Comparison of ENCODE assay signal across 8 mouse cellular contexts in the genomic region with DNA sequence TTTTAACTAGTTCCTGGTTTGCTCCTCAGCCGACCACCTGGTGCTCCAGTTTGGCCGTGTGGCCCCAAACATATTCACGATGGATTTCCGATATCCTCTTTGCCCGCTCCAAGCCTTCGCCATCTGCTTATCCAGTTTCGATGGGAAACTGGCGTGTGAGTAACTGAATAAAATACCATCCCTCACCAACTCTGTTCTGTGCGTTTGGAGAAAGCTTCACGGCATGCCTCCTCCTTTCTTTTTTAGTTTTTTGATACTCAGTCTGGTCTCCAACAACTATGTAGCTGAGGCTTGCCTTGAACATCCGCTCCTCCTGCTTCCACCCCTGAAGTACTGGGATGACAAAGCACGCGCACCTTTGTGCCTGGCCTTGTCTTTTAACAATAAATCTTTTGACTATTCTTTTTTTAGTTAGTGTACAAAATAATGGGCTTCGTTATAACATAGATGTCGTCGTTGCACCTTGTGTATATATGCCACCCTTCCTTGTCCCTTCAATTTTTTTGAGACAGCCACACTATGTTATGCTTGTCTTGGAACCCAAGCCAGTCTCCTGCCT. TPM values are rescaled to one million over a fixed set of nuclear protein-coding genes. Genes with fewer than 3 reads are reported as not detected.
DNase-seq lines count a peak whose midpoint lies in the region; ATAC-seq and TF ChIP-seq lines count a peak whose summit lies in the region.

No protein-coding gene starts in this region.

- ATAC-seq in heart, embryonic 11.5 days (replicated peaks; ENCODE audit: insufficient number of reproducible peaks, low FRiP score, low TSS enrichment) = no peak
- no peak for ATAC-seq in forebrain, embryonic 14.5 days
- no peak for ATAC-seq in liver, embryonic 15.5 days (ENCODE audit: insufficient read depth)

- H3K4me2 ChIP-seq in heart, embryonic 11.5 days = peak overlapping the region; percentile 64
- peak overlapping the region; percentile 49 for H3K4me2 ChIP-seq in forebrain, embryonic 14.5 days (ENCODE audit: low read length)
- peak overlapping the region; percentile 77 for H3K4me2 ChIP-seq in liver, embryonic 15.5 days

- peak overlapping the region; percentile 57 for H3K4me3 ChIP-seq in heart, embryonic 11.5 days (ENCODE audit: low read depth, low read length)
- H3K4me3 ChIP-seq in E14TG2a.4 (replicated peaks; ENCODE audit: low read length) = peak overlapping the region; percentile 79
- H3K4me3 ChIP-seq in forebrain, embryonic 14.5 days (ENCODE audit: low read depth, low read length) = peak overlapping the region; percentile 43
- H3K4me3 ChIP-seq in liver, embryonic 15.5 days (replicated peaks) = peak overlapping the region; percentile 88

- peak overlapping the region; percentile 80 for H3K9ac ChIP-seq in heart, embryonic 11.5 days (ENCODE audit: low read depth, low read length)
- H3K9ac ChIP-seq in forebrain, embryonic 14.5 days (ENCODE audit: low read length) = peak overlapping the region; percentile 66
- H3K9ac ChIP-seq in liver, embryonic 15.5 days = peak overlapping the region; percentile 99

- no peaks in the 10 kb centered on the region for H3K27me3 ChIP-seq in heart, embryonic 11.5 days (ENCODE audit: control insufficient read depth, insufficient read depth, low read length)
- no peaks in the 10 kb centered on the region for H3K27me3 ChIP-seq in E14TG2a.4 (ENCODE audit: insufficient read depth, low read length)
- H3K27me3 ChIP-seq in forebrain, embryonic 14.5 days (replicated peaks; ENCODE audit: control insufficient read depth, insufficient read depth, low read length) = no peaks in the 10 kb centered on the region
- no peaks in the 10 kb centered on the region for H3K27me3 ChIP-seq in liver, embryonic 15.5 days

- TF ChIP-seq CTCF in E14TG2a.4 (conservative IDR thresholded peaks at IDR 0.05; ENCODE audit: low read length) = no peak

- WGBS in heart, embryonic 11.5 days (ENCODE audit: insufficient replicate concordance) = 53% methylated on average over 16 of the region's 16 CpGs
- WGBS in forebrain, embryonic 14.5 days = 54% methylated on average over 16 of the region's 16 CpGs
- 48% methylated on average over 16 of the region's 16 CpGs for WGBS in liver, embryonic 15.5 days (ENCODE audit: insufficient replicate concordance)

- no peak for DNase-seq in heart, adult 9 months (ENCODE audit: low spot score in 2 of 2)
- no peak for DNase-seq in forebrain, embryonic 14.5 days (ENCODE audit: low spot score)
- no peak for DNase-seq in MN1 (ENCODE audit: low spot score)
- DNase-seq in embryo, embryonic 10.5 days (ENCODE audit: low spot score) = no peak
- DNase-seq in urinary bladder, adult 18-20 months (ENCODE audit: low spot score in 2 of 2) = no peak

- no peaks in the 10 kb centered on the region for H3K9me3 ChIP-seq in heart, embryonic 11.5 days (replicated peaks; ENCODE audit: control insufficient read depth, low read length)
- no peaks in the 10 kb centered on the region for H3K9me3 ChIP-seq in E14TG2a.4 (ENCODE audit: low read length)
- H3K9me3 ChIP-seq in forebrain, embryonic 14.5 days (replicated peaks; ENCODE audit: control insufficient read depth, low read length) = no peaks in the 10 kb centered on the region
- no peaks in the 10 kb centered on the region for H3K9me3 ChIP-seq in liver, embryonic 15.5 days (replicated peaks)

- H3K27ac ChIP-seq in heart, embryonic 11.5 days (ENCODE audit: low read depth, low read length) = no peak overlapping the region
- no peak overlapping the region for H3K27ac ChIP-seq in forebrain, embryonic 14.5 days (ENCODE audit: low read depth, low read length)
- peak overlapping the region; percentile 100 for H3K27ac ChIP-seq in liver, embryonic 15.5 days (replicated peaks)

- H3K36me3 ChIP-seq in heart, embryonic 11.5 days (ENCODE audit: control insufficient read depth, insufficient read depth, low read length) = no peaks in the 10 kb centered on the region
- H3K36me3 ChIP-seq in E14TG2a.4 (ENCODE audit: insufficient read depth, low read length) = peaks cover 29% of the 10 kb centered on the region
- H3K36me3 ChIP-seq in forebrain, embryonic 14.5 days (ENCODE audit: control insufficient read depth, insufficient read depth, low read length) = no peaks in the 10 kb centered on the region
- peaks cover 45% of the 10 kb centered on the region for H3K36me3 ChIP-seq in liver, embryonic 15.5 days (replicated peaks)

- H3K4me1 ChIP-seq in heart, embryonic 11.5 days (ENCODE audit: control insufficient read depth, insufficient read depth, low read length) = peaks cover 14% of the 10 kb centered on the region
- H3K4me1 ChIP-seq in E14TG2a.4 (replicated peaks; ENCODE audit: low read depth, low read length) = peaks cover 75% of the 10 kb centered on the region
- peaks cover 6% of the 10 kb centered on the region for H3K4me1 ChIP-seq in forebrain, embryonic 14.5 days (ENCODE audit: control insufficient read depth, insufficient read depth, low read length)
- H3K4me1 ChIP-seq in liver, embryonic 15.5 days (replicated peaks) = peaks cover 63% of the 10 kb centered on the region

RNA-seq across cellular contexts. Expression of a gene that starts 3.8 kb away (rescaled TPM):
- polyA plus RNA-seq in heart, embryonic 11.5 days (2014; fragmentation: Nextera tagmentation; extraction: Ambion mirVana) = 28.5 and 28.8 TPM in 2 replicates
- 13.1 and 19.3 TPM in 2 replicates for polyA plus RNA-seq in forebrain, embryonic 14.5 days (2014; fragmentation: Nextera tagmentation; extraction: Ambion mirVana)
- 280 and 325 TPM in 2 replicates for polyA plus RNA-seq in liver, embryonic 15.5 days (2015; fragmentation: Nextera tagmentation; extraction: Ambion mirVana)

RNA-seq across cellular contexts. Expression of a gene that starts 3.9 kb away (rescaled TPM):
- polyA plus RNA-seq in heart, embryonic 11.5 days (2014; fragmentation: Nextera tagmentation; extraction: Ambion mirVana) = 1.1 TPM in 2 replicates
- polyA plus RNA-seq in forebrain, embryonic 14.5 days (2014; fragmentation: Nextera tagmentation; extraction: Ambion mirVana) = 0.76 and 1.2 TPM in 2 replicates
- 0.66 and 0.75 TPM in 2 replicates for polyA plus RNA-seq in liver, embryonic 15.5 days (2015; fragmentation: Nextera tagmentation; extraction: Ambion mirVana)

RNA-seq across cellular contexts. Expression of a gene that starts 12.1 kb away (rescaled TPM):
- 165 and 186 TPM in 2 replicates for polyA plus RNA-seq in heart, embryonic 11.5 days (2014; fragmentation: Nextera tagmentation; extraction: Ambion mirVana)
- polyA plus RNA-seq in forebrain, embryonic 14.5 days (2014; fragmentation: Nextera tagmentation; extraction: Ambion mirVana) = 69.0 and 96.5 TPM in 2 replicates
- polyA plus RNA-seq in liver, embryonic 15.5 days (2015; fragmentation: Nextera tagmentation; extraction: Ambion mirVana) = 118 and 131 TPM in 2 replicates

RNA-seq across cellular contexts. Expression of a gene that starts 32.4 kb away (rescaled TPM):
- 0.31 and 1.5 TPM in 2 replicates for polyA plus RNA-seq in heart, embryonic 11.5 days (2014; fragmentation: Nextera tagmentation; extraction: Ambion mirVana)
- polyA plus RNA-seq in forebrain, embryonic 14.5 days (2014; fragmentation: Nextera tagmentation; extraction: Ambion mirVana) = 0.17 and 0.22 TPM in 2 replicates
- 1.9 and 2.2 TPM in 2 replicates for polyA plus RNA-seq in liver, embryonic 15.5 days (2015; fragmentation: Nextera tagmentation; extraction: Ambion mirVana)

RNA-seq across cellular contexts. Expression of a gene that starts 33.7 kb away (rescaled TPM):
- polyA plus RNA-seq in heart, embryonic 11.5 days (2014; fragmentation: Nextera tagmentation; extraction: Ambion mirVana) = 4.6 and 4.9 TPM in 2 replicates
- 1.4 and 1.6 TPM in 2 replicates for polyA plus RNA-seq in forebrain, embryonic 14.5 days (2014; fragmentation: Nextera tagmentation; extraction: Ambion mirVana)
- 2.4 and 2.5 TPM in 2 replicates for polyA plus RNA-seq in liver, embryonic 15.5 days (2015; fragmentation: Nextera tagmentation; extraction: Ambion mirVana)
